Mouse (Mus musculus) v-Abl transformed pro-B cells (cell line): ENCODE measurements at regions not wholly inside any gene's neighbourhood (a gene's known extent, or its start where the extent isn't known, plus 50 kb on each side); places are given as distances from the start of the nearest gene placed in this dataset.

ENCODE experiments used
- in situ Hi-C, 2 experiments: fragments of 400-800 bp; cut with MboI; formaldehyde crosslinking; loops; one replicate each; pipeline ENCODE4 v1.15.1; 2025; ENCODE audit not compliant: unreplicated experiment in 2 of 2

DNA sequence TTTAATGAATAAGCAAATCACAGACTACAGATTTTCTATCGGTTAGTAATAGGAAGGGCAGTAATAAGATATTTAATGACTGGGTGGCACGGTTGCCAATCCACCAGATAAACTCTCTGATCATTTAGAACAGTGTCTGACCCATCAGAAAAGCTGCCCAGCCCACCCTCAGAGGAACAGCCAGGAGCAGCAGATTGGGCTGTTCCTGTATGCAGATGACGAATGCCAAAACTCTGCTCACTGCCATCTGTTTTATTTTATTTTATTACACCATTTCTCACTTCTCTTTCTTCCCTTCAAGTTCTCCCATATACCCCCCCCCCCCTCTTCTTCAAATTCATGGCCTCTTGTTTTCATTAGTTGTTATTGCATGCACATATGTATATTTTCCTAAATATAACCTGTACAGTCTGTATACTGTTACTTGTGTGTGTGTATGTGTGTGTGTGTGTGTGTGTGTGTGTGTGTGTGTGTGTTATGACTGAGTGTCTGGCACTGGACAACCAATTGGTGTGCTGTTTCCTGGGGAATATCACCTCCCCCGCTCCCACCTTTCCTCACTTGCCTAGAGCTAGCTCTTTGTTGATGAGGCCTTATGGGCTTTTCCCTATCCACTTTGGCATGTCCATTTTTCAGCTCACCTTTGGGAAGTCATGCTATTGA is 260.9 kb downstream of the Olfm4 start:
- in situ Hi-C loops = no loop called here

DNA sequence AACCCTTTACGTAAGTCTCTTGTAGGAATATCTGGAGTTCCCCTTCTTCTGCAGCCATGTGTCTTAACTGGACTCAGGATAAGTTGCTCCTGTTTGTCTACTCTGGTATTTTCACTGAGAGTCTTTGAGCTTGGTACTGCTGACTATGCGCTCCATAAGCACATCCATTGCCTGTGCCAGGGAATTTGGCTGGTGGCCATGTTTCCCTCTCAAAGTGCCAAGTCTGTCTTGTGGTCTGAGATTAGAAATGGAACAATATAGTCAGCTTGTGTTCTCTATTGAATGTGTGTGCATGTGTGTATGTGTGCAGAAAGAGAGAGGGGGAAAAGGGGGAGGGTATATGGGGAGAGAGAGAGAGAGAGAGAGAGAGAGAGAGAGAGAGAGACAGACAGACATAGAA is 263.7 kb downstream of the Olfm4 start:
- in situ Hi-C loops = no loop called here

DNA sequence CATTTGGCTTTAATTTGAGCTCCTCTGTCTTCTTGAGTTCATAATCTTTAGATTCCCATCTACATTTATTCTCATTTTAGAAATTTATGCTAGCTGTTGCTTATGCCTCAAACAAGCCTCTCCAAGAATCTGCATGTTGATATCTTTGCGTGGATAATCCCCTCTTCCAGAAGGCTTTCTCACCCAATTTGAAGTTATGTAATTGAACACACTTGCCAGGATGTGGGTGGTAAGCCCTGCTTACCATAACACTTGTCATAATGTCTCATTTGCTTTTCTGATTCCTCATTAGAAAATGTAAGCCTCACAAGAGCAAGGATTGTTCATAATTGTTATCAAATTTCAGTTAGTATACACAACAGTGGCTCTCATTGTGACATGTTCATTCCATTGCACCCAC is 266.0 kb downstream of the Olfm4 start:
- in situ Hi-C loops = no loop called here

DNA sequence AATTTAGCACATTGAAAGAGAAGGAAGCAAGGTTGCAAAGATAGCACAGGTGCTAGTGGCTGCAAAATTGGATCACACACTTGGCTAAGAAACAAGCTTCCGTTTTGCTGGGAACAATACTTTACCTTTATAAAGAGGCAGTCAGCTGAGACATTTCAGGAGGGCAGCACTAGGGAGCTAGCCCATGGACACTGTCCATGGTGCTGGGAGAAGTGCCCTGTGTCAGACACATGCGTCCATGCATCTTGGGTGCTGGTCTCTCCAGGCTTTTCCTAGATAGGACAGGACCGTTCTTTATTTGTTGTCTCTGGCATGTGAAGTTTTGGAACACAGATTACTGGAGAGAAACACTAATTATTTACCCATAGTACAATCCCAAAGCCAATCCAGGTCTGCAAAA is 273.2 kb downstream of the Olfm4 start:
- in situ Hi-C loops = no loop called here

DNA sequence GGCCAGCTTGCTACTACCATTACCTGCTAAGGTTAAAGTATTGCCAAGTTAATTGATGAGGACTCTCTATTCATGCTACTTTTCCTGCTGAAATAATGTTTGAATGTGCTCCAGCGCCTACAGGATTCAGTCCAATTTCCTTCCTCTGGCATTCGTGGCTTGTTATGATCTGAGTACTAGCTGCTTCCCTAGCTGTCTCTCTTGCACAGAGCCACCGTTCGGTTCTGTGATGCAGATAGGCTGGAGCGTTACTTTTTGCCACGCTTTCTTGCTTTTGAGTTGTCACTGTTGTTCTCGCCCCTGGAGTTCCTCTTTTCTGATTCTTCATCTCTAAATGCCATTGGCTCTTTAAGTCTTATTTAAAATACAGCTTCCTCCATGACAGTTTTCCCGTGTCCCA is 279.3 kb downstream of the Olfm4 start:
- in situ Hi-C loops = no loop called here

DNA sequence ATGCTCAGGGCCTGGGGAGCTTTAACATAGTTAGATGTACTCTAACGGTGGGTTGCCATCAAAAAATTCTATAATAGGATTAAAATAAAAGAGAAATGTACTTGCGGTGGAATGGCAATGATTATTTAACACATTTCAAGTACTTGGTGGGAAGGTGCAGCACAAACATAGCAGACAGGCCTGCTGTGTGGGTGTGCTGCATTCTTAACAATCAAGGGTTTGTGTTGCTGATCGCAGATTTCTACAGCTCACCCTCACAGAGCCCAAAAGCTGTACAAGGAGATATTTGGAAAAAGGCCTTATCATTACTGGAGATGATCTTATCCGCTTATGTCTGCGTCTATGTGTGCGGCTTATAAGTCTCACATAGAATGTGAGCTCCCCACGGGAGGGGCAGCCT is 281.2 kb downstream of the Olfm4 start:
- in situ Hi-C loops = no loop called here

DNA sequence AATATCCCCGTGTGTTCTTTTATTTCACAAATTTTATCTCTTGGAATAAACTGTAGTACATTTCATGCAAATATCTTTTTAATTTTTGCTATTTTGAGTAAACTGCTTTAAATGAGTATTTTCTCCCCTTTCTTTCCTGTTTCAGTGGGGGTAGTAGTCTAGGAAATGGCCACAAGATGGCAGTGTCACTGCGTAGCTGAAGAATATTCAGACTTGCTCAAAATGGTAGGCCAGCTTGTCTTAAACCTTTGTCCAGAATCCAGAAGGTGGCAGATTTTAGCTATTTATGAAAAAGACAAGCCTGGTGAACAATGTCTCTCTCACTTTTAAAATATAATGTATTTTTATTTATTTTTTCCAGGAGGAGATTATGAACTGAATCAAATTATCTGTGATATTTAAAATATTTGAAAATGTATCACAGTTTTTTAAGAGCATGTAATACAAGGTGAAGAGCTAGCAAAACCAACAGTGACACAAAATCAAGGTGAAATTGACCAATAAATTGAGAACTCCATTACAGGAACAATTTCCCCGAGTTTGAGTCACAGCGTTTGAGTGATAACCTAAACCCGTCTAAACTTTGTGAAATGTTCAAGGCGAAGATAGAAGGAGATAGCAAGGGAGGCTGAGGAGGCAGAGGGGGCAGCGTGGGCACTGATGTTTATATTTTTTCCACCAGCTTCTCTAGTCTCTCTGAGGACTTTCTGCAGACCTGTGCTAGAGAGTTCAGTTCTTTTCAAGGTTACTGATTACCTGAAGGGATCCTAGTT is 285.5 kb downstream of the Olfm4 start:
- in situ Hi-C loops = no loop called here

DNA sequence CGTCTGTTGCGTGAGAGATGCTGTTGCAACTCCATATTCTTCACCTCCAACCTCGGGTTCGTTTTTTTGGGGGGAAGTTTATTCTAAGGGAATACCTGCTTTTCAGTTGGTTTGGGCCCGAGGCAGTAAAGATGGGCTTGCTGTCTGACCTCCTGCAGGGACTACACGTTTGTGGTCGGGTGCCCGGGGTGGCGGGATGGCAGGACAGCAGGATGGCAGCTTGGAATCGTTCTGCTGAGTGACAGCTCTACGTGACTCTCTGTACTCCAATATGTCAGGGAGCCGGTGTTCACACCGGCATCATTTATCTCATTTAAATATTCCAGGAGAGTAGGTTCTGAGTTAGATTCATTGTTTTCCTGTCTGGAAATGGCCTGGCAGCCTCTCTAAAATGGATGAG is 286.2 kb downstream of the Olfm4 start:
- in situ Hi-C loops = no loop called here

DNA sequence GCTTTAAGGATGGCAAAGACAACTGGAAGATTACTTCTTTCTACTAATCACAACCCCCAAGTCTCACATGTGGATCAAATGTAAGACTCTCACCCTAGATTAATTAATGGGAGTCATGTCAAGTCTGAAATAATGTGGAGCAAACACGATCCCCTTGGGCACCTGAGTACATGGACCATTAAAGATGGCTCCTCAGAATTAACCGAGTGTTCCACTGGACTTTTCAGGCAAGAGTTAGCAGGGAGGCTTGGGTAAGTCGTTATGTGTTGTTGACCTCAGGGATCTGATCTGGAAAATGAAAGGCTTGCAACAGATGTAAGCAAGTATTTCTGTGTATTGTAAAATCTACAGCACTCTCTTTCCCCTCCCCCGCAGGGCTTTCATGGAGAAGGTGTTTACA is 296.3 kb downstream of the Olfm4 start:
- in situ Hi-C loops = no loop called here

DNA sequence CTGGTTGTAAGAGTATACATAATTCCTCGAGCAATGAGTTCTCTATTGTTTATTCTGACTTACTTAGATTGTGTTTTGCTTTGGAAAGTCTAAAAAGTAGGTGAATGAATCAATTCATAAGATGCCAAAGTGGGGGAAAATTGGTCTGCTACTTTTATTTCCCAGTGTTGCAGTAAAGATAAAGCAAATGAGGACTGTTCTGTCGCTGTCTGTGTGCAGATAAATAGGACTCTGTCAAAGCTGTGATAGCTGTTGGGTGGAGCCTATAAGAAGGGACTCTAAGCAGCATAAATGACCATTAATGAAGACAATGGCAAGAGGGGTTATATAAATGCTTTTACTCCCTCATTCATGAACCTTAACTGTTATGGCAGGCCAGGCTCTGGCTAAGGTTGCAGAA is 299.8 kb downstream of the Olfm4 start:
- in situ Hi-C loops = no loop called here

DNA sequence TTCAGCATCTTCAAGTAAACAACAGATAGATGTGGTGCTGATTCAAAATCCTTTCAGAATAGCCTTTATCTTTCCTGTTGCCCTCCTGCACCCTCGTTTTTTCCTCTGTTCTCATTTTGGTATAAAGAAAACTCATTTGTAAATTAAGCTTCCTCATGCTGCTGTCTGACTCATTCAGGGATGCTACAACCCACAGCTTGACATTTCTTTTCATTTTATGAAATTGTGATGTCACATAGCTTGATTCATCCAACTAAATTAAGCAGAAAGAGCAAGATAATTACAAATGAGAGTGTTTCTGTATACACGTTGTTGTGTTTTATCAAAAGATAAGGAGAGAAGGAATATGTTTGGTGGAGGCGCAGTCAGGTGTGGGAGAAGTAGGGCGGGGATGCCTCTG is 307.5 kb downstream of the Olfm4 start:
- in situ Hi-C loops = no loop called here

DNA sequence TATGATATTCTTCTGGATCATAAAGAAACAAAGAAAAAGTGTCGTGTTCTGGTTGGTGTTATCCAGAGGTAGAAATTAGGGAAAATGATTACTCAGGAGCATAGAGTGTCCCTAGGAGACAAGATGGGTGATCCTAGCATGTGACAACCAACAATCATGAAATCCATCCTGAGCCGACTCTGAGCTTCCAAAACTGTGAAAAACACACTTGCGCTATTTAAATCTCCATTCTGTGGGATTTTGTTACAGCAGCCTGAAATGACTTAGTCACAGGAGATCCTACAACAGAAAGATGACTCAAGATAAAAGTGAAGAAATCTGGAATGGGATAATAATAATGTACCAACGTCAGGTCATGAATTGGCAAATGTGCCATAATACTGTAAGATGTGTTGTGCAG is 309.5 kb downstream of the Olfm4 start:
- in situ Hi-C loops = no loop called here

DNA sequence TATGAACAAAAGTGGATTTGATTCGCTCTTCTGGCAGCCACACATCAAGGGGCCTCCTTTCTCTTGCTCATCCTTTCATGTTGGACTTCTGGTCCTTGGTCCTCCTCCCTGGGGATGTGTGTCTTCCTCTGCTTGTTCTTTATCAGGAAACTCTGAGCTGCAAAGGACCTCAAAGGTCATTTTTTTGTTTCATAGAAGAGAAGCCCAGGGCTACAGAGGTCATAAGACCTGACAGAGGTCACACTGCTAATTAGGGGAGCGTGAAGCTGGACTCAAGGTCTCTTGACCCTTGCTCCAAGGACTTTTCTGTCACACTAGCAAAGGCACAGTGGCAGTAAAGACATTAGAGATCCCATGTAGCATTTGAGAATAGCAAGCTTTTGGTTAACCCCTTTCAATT is 345.8 kb downstream of the Olfm4 start:
- in situ Hi-C loops = no loop called here

DNA sequence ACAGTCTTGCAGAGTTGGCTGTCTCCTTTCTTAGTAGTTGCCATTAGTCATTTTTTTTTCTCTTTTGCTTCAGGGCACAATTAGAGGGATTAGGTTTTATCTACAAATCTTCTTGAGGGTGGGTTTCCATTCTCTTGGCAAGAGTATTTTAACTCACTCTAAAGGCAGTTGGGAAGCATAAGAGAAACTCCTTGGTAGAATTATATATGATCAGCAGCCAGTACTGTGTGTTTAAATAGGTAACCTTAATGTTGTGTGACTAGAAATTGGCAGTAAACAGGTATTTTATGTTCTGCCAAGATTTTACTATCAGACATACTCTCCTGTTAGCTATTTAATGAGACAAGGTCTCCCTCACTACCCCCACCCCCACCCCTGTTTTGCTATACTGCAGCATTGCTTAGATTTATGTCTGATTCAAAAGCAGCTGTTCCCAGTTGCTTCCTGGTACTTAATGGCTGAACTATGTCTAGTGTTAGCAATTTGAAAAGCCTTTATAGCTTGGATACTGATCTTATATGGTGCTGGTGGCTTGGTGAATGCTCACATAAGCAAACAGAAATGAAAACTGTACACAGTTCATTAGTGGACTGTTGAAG is 378.2 kb downstream of the Olfm4 start:
- in situ Hi-C loops = no loop called here

DNA sequence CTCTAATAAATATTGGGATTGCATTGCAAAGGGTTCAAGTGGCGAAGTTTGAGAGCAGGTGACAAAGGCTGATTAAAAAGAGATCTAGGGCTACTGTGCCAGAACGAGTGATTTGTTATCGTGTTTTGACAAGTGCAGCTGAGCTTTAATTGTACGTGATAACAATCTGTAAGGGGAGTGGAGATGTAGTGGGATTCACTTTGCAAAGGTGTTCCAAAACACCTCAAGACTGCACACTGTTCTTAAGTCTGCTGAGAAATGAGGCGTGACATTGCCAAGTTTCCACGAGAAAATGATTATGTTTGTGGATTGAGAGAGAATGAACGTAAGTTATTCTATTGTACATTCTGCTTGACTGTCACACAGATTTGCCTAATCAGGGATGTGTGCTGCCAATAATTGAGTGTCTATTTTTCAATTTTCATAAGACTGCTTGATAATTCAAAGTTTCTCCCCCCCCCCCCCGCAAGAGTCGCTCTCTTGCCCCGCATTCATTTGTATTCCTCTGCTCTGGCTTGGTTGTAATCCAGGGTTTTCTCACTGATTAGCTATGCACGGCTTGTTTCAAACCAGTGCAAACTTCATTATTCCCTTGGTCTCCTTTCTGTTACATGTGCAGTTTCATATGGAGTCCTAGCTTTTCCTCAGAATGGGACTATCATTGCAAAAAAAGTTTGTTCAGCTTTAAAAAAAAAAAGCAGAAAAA is 385.7 kb downstream of the Olfm4 start:
- in situ Hi-C loops = no loop called here

DNA sequence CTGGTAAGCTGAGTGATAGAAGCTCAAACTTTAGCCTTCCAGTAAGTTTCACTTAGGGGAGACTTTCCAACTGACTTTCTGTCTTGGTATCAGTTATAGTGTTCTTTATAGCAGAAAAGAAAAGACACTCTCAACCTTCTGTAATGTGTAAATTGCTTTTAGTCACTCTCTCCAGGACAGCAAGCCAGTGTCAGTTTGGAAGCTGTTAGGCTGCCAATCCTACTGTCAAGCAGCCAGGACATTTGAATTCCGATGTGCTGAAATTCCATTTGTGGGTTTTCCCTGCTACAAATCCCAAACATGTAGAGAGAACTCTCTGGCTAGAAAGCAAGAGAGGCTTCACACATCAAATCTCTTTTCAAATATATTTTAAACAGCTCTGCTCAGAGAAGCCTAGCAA is 390.4 kb downstream of the Olfm4 start:
- in situ Hi-C loops = no loop called here

DNA sequence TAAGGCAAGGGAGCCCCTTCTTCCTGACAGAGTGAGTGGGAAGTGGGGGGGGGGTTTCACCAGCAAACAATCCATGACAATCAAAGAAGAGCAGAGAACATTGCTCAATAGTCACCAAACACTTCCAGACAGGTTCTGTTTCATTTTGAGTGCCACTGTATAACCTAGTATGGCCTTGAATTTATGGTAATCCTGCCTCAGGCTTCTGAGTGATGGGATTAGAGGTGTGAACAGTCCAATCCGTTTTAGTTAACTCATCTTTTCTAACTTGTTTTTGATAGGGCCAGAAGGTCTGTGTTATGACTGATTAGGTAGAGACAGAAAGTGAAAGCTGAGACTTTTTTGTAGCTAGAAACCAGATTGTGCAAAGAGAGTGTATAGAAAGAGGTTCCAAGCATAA is 393.2 kb downstream of the Olfm4 start:
- in situ Hi-C loops = no loop called here

DNA sequence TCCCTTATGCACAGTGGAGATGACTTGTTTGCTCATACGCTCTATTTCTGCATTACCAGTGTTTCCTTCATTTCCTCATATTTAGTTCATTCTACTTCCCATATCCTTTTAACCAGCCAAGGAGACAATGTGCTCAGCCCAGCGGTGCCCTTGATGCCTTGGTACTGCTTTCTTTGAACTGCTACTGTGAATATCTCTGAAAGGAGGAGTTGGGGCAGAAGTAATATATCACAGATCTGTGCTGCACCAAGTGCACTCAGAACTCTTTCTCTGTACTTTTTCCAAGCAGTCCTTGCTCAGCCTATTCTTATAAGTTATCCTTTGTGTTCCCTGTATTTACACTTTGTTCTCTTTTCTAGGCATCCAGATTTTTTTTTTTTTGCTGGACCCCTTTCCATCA is 407.5 kb downstream of the Olfm4 start:
- in situ Hi-C loops = no loop called here

DNA sequence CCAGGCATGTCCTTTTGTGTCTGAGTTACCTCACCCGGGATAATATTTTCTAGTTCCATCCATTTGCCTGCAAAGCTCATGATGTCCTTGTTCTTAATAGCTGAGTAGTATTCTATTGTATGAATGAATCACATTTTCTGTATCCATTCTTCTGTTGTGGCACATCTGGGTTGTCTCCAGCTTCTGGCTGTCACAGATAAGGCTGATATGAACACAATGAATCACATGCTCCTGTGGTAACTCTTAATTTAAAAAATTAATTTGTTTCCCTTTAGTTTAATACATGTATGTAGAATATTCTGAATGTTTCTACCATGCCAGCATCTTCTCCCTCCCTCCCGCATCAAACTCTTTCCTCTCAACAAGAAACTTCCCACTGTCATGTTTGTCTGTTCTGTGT is 424.4 kb downstream of the Olfm4 start:
- in situ Hi-C loops = no loop called here

DNA sequence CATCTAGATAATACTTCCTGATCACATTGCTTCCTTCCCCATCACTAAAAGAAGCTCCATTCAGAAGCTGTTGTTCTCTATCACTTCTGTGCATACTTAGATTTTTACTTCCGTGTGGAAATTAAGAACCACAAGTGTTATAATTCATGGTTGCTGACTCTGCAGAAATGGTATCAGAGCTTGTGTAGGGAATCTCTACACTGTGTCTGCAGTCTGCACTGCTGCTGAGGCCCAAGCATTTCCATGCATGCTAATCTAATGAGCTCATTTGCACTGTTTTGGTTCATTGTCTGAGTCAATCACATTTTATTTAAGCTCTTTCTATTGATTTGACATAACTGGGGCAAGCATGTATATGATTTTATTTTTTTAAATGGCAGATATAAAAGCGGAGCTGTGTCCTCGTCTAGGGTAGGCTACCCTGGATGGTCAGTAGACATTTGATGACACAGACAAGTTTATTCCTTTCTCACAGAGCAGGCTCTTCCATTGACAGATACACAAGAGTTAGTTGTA is 435.0 kb downstream of the Olfm4 start:
- in situ Hi-C loops = no loop called here

DNA sequence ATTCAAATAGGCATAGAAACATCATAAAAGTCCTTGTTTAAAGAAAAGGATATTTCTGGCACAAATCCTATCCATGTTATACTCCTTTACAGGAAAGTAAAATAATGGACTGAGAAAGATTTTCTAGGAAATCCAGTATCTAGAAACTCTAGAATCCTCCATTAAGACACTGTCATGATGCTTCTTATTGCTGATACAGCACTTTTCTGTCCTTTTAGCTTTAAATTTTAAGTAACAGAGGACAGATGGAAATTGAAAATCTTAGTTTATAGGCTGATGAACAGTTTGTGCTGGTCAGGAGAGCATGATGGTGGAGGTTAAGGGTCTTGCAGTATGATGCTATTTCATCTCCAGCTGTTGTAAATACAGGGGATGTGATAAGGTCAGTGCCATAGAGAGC is 459.9 kb downstream of the Olfm4 start:
- in situ Hi-C loops = no loop called here
